Mouse (Mus musculus): ENCODE measurements around the gene Nicn1.
A peak's percentile ranks its signal among the peaks of the same experiment; 100 is the strongest.
"Not testable (repeated sequence)": the region's sequence is repeated elsewhere in the genome, so short reads cannot be mapped to it uniquely, and the experiment has no call there.

Nicn1 gene

DNA sequence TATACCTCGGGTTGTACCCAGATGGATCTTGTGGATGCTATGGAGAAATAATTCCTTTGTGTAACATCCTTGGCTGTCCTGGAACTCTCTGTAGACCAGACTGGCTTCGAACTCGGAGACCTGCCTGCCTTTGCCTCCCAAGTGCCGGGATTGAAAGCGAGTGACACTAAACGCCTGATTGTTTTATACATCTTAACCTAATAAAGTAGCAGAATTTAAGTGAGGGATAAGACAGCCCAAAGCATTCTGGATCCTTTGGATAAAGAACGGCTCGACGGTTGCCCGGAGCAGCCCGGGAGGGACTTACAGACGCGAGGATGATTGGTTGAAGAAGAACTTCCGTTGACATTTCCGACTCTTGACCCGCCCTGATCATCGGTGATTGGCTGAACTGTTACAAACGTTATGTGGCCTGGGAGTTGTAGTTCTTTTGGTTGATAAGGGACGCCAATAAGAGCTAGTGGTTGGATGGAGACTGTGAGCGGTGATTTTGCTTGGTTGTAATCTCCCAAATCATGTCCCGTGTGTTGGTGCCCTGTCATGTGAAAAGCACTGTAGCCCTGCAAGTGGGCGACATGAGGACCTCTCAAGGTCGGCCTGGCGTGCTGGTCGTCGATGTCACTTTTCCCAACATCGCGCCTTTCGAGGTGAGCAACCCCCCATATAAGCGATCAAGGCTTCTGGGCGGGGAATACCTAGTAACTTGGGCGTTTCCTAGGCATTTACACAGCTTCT is at the start of gene Nicn1:
Gene Nicn1 (plus strand): TSS at position 414 of the 735 bp plus-strand sequence.
- DNase-seq (ENCODE audit: low spot score in 2 of 2), result peak; percentile 97 to 99

DNA sequence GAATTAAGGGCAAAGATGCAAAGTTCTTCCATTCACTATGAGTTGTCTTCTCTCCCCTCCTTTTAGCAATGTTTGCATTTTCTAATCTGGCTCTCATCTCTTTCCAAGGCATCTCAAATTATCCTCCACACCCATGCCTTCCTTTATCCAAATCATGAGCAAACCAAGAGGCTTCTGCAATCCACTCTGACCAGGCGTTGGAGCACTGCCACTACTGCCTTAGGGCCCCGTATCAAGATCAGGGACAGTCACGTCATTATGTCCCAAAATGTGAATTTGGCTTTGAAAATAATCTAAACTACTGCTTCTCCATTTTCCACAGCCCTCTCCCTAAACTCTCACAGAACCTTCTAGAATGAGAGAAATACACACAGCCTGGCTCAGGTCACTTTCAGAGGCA is 45.7 kb upstream of the Nicn1 start:
- no peak for DNase-seq (ENCODE audit: low spot score in 2 of 2)

DNA sequence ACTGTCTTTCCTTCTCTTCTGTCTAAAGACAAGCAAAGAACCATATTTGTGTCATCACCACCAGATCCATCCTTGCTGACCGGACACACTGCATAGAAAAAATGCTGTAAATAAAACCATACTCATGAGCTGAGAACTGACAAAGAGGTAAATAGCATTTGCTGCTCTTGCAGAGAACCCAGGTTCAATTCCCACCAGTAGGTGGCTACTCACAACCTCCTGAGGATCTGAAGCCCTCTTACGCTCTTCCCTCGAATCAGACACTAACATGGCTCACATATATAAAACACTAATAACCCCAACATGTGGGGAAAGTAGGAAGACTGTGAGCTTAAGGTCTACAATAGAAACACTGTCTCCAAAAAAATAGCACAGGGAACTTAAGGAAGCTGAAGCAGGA is 45.2 kb upstream of the Nicn1 start:
- DNase-seq (ENCODE audit: low spot score in 2 of 2), result no peak

DNA sequence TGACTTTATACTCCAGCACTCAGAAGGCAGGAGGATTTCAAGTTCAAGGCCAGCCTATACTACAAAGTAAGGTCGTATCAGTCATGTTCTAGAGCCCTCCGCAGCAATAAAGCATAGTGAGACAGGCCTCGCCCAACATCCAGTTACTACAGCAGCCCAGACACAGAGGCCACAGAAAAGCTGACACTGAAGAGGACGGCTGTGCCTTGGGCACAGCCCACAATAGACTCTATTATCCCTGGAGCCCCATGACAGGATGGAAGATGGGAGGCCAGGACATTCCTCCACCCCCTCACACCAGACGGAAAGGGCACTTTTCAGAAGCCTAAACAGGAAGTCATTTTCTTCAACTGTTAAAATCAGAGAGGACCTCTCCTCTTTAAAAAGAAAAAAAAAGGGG is 41.3 kb upstream of the Nicn1 start:
- DNase-seq (ENCODE audit: low spot score in 2 of 2), result no peak

DNA sequence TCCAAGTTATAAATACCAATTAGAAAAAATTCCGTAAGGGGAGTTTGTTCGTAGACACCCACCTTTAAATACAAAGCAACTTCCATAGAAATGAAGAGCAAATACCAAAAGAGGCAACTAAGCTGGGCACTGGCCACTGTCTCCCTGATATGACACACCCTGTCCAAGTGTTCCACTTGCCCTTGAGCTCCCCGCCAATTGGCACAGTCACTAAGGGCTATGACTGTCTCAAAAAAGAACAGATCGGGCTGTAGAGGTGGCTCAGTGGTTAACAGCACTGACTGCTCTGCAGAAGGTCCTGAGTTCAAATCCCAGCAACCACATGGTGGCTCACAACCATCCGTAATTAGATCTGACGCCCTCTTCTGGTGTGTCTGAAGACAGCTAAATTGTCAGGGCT is 38.4 kb upstream of the Nicn1 start:
- no peak for DNase-seq (ENCODE audit: low spot score in 2 of 2)

DNA sequence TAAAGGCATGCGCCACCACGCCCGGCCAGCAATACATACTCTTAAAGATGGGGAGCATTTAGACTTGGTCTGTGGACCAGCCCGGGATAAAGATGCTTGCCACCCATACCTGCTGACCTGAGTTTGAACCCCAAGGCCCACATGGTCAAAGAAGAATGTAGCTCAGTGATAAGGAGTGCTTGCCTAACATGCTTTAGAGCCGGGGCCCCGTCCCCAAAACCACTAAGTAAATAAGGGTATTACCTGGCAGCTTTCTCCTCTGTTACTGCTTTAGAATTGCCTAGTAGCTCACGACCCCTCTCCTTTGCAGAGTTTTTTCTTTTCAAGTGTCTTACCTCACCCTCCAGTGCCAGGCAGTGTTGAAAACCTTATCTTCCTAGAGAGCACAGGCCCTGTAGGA is 37.5 kb upstream of the Nicn1 start:
- DNase-seq (ENCODE audit: low spot score in 2 of 2), result no peak

DNA sequence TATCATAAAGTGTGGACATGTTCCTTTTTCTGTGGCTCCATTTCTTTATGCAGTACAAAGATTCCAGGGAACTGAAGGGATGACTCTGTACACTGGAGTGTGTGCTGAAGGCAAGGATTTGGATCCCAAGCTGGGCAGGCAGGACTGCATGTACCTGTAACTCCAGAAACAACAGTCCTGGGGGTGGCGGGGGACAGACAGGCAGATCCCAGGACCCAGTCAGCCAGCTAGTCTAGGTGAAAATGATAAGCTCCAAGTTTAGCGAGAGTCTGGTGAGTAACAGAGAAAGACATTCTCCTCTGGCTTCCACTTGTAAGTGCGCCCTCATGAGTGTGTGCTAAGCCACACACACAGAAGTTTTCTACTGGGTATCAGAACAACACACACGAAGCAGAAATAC is 29.7 kb upstream of the Nicn1 start:
- DNase-seq (ENCODE audit: low spot score in 2 of 2), result no peak

DNA sequence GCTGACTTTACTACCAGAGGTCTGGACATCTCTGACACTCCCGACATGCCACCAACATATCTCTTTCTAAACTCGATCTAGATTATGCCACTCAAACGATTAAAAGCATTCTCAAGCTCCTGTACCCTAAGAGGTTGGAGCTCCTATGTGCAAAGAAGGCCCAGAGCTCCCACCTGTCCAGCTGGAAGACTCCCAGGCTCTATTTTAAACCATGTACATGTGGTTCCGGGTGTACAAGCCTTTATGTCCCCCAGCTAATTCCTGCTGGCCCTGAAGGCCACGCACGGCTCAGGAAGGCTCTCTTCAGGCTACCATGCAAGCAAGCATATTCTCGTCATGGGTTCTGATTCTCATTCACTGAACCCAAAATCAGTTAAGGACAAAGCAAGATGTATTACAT is 28.4 kb upstream of the Nicn1 start:
- no peak for DNase-seq (ENCODE audit: low spot score in 2 of 2)

DNA sequence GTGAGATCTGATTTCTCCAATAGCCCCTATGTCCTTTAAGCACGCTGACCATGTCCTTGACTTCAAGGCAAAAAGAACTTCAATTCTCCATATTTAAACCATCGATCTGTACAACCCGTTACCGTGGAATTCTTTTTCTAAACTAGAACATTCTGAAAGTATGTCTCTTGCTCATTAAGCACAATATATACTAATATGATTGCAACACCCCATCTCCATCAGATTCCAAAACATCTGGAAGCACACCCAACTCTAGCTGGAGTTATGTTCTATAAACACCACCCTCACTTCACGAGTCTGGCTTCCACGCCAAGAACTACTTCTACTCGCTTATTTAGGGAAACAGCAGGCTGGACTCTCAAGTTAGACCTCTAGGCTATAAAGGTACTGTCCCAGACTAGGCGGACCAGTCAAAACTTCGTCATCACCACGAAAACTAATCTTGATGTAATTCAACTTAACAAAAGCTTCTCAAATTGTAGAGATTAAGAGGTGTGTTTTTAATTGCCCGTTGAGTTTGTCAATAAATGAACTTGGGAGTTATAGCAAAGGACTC is 27.7 kb upstream of the Nicn1 start:
- DNase-seq (ENCODE audit: low spot score in 2 of 2), result no peak

DNA sequence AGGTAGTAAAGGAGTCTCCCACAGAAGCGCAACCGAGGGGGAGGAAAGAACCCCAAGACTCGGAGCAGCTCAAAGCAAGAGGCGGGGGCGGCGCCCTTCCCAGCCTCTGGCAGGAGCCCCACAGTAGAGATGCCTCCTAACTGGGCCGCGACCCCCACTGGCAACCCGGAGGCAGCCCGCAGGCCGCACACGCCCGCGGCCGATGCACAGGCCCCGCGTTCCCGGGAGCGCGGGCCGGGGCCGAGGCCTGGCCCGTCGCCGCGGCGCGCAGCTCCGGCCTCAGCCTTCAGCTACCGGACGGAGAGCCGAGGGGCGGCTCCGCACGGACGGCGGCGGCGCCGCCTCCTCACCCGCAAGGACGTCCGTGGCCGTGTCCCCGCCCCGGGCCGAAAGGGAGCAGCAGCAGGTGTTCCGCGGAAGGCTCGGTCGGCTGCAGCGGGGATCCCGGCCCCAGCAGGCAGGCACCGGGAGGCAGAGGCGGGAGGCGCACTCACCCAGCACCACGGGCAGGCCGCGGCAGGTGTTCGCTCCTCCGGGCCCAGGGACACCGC is 27.0 kb upstream of the Nicn1 start:
- DNase-seq (ENCODE audit: low spot score in 2 of 2), result peak; percentile 59 to 65

DNA sequence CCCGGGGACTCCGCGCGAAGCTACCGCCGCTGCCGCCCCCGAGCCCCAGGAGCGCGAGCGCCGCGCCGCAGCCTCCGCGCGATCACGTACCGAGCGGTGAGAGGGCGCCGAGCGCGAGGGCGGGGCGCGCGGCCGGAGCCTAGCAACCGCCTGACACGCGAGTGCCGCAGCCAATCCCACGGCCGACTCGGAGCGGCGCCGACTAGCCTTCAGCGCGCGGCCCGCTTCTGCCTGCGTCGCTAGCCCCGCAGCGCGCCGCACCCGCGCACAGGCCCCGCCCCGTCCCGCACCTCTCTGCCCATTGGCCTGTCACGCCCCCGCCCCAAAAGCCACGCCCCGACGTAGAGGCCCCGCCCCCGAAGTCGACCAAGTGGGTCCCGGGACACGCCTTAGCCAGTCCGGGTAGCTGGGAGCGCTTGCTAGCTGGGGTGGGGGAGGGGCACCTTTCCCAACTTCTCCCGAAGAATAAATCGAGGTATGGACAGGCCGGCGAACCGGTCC is 26.5 kb upstream of the Nicn1 start, which contains the start of gene Dag1:
Gene Dag1 (minus strand): TSS at position 269 of the 501 bp plus-strand sequence.
- peak; percentile 99 for DNase-seq (ENCODE audit: low spot score in 2 of 2)

DNA sequence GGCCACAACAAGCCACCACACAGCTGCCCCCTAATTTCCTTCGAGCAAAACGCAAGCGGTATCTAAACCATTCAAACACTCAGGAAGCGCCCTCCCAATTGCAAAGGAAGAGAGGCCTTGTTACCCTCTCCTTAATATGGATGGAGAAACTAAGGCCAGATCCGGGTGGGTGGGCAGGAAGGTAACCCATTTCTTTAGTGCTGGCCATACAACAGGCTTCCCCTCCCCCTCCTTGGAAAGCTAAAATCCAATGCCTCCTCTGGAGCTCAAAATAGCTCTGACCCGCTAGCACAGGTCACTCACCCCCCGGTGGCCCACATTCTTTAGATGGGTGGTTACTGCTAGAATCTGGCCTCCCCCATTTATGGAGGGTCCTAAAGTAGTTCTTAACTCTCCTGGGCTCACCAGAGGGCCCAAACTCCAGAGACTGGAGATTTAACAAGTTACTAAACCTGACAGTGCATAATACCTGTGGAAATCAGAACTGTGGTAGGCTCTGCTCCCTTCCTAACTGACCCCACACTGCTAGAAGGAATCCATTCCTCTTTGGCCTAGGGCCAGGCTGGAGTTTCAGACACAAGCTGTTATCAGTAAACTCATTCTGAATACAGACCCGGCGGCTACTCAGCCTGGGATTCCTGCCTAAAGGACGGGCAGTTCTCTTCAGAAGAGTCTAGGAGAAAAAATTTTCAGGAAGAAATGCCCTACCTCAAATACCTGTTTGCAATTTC is 25.9 kb upstream of the Nicn1 start:
- peak; percentile 60 for DNase-seq (ENCODE audit: low spot score in 2 of 2)

DNA sequence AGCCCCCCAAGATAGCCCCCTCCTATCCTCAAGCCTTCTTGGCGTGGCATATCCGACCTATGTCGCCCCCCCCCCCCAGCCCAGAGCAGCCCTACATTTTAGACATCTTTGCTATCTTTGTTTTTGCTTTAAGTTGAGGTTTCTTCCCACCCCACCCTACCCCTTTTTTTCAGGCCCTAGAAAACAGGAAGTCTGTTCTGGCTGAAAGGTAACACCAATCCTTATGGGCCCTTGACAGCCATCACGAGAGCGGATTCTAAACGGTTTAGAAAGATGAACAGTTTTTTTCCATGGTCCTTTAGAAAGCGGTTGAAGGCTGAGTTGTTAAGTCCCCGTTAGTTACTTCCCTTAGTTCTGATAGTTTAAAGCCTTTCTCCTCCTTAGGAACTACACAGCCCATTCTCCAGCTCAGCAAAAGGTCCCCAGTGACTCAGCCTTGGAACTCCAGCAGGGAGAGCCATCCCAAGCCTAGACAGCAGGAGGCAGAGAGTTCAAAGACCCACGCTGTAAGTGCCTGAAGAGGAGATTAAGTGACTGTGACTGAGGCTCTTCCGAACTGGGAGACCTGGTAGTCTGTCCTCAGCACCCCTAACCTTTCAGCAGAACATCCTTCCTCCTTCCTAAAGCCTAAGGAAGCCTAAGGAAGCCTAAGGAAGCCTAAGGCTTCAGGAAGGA is 23.8 kb upstream of the Nicn1 start:
- DNase-seq (ENCODE audit: low spot score in 2 of 2), result no peak

DNA sequence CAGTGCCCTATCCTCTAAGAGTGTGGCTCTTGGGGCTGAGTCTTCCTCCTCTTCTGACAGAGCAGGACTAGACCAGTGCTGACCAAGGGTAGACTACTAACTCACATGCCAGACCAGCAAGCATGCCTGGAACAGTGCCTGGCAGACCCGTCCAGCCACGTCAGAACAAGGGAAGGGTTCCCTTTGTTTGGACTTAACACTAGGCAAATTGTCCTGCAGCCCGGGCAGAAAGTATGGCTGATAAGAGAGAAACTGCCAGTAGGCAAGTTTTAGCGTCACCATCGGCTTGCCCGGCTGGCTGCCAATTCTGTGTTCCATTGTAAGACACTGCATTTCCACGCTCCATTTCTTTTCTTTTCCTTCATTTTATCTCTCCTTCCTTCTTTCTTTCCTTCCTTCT is 22.5 kb upstream of the Nicn1 start:
- DNase-seq (ENCODE audit: low spot score in 2 of 2), result no peak

DNA sequence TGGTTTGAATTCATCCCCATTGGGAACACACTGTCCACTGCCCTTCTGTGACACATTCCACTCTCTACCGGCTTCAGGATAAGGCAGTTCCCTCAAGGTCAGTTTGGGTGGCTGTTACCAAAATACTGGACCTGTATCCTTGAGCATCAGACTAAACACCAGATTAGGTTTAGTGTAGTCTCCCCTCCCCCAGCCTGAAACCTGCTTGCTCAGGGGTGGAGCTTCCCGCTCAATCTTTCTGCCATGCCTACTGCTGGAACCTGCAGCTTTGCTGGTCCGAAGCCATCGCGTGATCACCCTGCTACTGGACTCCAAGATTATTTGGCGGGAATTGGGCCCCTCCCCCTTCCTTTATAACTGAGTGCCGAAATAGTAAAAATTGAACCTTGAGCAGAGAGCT is 21.5 kb upstream of the Nicn1 start:
- DNase-seq (ENCODE audit: low spot score in 2 of 2), result not testable (repeated sequence)

DNA sequence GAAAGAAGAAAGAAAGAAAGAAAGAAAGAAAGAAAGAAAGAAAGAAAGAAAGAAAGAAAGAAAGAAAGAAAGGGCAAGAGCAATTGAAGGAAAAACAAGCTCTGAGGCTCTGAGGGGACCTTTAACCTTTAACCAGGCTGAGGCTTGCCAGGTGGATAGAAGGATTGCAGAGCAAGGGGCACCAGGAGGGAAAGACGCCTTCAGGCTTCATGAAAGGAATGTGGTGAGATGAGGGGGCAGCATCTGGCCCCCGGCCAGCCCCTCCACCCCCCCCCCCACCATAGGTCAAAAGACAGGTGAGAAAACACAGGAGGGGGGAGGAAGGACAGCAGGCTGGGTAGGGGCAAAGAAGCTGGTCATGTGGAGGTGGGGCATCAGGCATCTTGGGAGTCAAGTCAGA is 18.3 kb upstream of the Nicn1 start:
- no peak for DNase-seq (ENCODE audit: low spot score in 2 of 2)

DNA sequence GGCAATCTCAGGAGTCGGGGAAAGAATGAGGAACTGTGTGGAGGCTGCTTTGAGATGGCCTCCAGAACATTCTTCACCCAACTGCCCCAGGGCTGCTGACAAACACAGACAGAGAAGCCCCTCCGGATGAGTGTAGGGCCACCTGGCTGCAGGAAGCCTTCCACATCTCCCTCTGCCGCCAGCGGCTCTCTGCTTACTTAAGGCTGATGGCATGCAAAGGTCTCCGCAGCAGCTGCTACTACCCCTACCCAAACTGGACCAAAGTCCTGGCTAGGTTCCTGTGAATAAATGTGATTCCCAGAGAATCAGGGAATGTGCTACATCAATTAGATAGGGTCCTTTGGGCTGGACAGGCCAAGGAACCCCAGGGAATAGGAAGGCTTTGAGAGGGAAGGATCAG is 17.5 kb upstream of the Nicn1 start:
- DNase-seq (ENCODE audit: low spot score in 2 of 2), result no peak

DNA sequence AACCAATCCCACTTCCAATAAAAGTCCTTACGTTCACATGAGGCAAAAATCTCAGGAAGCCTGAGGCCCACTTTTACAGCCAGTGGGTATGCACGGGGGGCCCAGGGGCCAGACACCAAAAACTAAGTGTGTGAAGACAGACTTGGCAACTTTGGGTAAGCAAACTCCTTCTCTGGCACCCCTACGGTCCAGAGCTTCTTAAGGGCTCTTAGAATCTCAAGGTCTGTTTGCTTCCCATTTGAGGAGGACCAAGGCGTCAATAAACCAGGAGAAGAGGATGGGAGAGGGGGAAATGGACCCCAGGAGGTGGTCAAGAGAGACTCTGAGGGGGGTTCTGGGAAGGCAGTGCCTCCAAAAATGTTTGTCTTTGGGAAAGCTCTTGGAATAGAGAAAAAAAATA is 16.7 kb upstream of the Nicn1 start:
- DNase-seq (ENCODE audit: low spot score in 2 of 2), result no peak

DNA sequence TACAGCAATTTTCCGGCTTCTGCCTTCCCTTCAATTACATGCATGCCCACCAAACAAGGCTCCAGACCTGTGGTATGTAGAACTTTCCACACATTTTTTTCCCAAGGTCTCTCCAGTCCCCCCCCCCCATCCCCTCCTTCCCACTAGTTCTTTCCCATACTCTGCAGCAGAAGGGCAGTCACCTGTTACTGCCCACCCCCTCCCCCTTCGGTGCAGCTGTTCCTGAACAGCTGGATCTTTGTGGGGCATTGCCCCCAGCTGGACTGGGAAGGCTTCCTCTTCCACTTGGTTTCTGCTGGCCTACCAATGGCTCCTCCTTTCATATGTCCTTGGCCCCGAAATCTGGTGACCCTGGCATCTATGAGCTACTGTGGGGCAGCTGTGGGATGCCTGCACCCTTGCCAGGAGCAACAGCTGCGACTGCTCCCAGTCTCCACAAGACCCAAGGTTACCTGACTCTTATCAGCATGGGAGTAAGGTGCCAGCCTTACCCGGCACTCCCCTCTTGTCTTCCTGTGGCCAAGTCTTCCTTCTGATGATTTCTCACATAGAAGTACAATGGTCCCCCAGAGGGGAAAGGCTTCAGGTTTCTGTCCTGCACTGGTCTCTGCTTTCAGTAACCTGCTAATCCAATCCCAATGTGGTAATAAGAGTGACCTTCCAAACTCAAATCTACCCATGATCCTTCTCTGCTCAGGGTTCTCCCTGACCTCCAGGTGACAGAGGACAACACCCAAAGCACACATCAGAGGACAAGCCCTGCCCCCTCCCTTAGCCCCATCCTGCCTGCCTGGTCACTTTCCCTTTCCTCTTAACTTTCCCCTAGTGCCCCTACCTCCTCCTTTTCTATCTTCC is 15.5 kb upstream of the Nicn1 start:
- no peak for DNase-seq (ENCODE audit: low spot score in 2 of 2)

DNA sequence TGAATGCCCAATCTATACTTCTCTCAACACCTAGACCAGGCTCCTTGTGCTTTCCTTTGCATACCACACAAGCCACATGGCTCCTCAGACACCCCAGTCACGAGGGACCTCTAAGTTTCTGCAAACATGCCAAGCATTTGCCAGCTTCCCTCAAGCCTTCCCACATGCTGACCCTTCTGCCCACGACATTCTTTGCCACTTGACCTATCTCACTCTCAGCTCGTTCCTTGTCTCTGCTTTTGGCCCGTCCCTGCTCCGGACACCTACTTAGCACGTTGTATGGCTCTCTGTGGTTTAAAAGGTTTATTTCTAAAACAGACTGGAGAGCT is 14.9 kb upstream of the Nicn1 start:
- DNase-seq (ENCODE audit: low spot score in 2 of 2), result no peak
